Mouse (Mus musculus) kidney, adult 2 months (tissue): ENCODE measurements around the gene Prrc2c. TPM values are rescaled to one million over a fixed set of nuclear protein-coding genes. Genes with fewer than 3 reads are reported as not detected.
"Not testable (repeated sequence)": the region's sequence is repeated elsewhere in the genome, so short reads cannot be mapped to it uniquely, and the experiment has no call there.

Source experiments
- DNase-seq: peaks from one replicate; pipeline ENCODE4 v3.0.0; 2021
- H3K27ac ChIP-seq: fragments of 200-500 bp; 2 replicates; pipeline ENCODE4 v1.5.1; 2012; ENCODE audit warnings: low read depth, low read length, control low read depth, inconsistent platforms; ENCODE audit not compliant: insufficient read depth
- H3K27me3 ChIP-seq: fragments of 200-500 bp; replicated peaks from 2 replicates; pipeline ENCODE4 v1.6.1; 2012; ENCODE audit warnings: mild to moderate bottlenecking, moderate library complexity, low read length, inconsistent platforms; ENCODE audit not compliant: control insufficient read depth, insufficient read depth
- H3K36me3 ChIP-seq: fragments of 200-500 bp; 2 replicates; pipeline ENCODE4 v1.6.1; 2012; ENCODE audit warnings: mild to moderate bottlenecking, moderate library complexity, low read length, inconsistent platforms; ENCODE audit not compliant: control insufficient read depth, insufficient read depth
- H3K4me1 ChIP-seq: fragments of 200-500 bp; 2 replicates; pipeline ENCODE4 v1.6.1; 2011; ENCODE audit warnings: low read length; ENCODE audit not compliant: control insufficient read depth, insufficient read depth
- H3K4me3 ChIP-seq: fragments of 200-500 bp; 2 replicates; pipeline ENCODE4 v1.5.1; 2011; ENCODE audit warnings: mild to moderate bottlenecking, low read depth, low read length, control low read depth; ENCODE audit not compliant: insufficient read depth
- CTCF ChIP-seq: fragments of 200-500 bp; conservative IDR thresholded peaks from 2 replicates; pipeline ENCODE4 v1.5.1; 2011; ENCODE audit warnings: low read depth, mild to moderate bottlenecking, control low read depth, low read length, moderate library complexity, mixed read lengths; ENCODE audit not compliant: insufficient read depth, insufficient read length
- POLR2A ChIP-seq: fragments of 200-500 bp; IDR thresholded peaks from one replicate; pipeline ENCODE4 v1.6.1; 2011; ENCODE audit warnings: low read depth, low read length, control low read depth
- WGBS: fragments of 180-500 bp; shearing (Covaris S2); methylation state at CpG from one replicate; pipeline ENCODE4 v1.1.7; 2018; 5-methylcytosine and 5-hydroxymethylcytosine counted together
- polyA plus RNA-seq: library from polyadenylated mRNA; depleted of rRNA; stranded (reverse); fragments of >200 nt; gene quantifications from 2 replicates; pipeline ENCODE4 v1.2.3, GENCODE M21; 2012; rRNA removed

Gene Prrc2c
- polyA plus RNA-seq, result 23.5 and 26.7 TPM in 2 replicates

- no peaks in the 10 kb centered on the region for H3K27me3 ChIP-seq
- TF ChIP-seq CTCF (peak; percentile 64), POLR2A (peak; percentile 77)
- peak within 1 kb of the TSS; percentile 89 for H3K27ac ChIP-seq
- peak within 1 kb of the TSS; percentile 98 for H3K4me3 ChIP-seq
- peaks cover 19% of the 10 kb centered on the region for H3K4me1 ChIP-seq
- DNase-seq, result peak; percentile 99
- H3K36me3 ChIP-seq, result no peaks in the 10 kb centered on the region
- under 1% methylated on average over 36 of the region's 36 CpGs for WGBS
Observed at GRCm38 (mm10) chr1:162740401-162740835, at the start of gene Prrc2c. Gene Prrc2c (minus strand): TSS chr1:162740556.

- H3K4me1 ChIP-seq, result no peaks in the 10 kb centered on the region
- H3K27me3 ChIP-seq, result no peaks in the 10 kb centered on the region
- no peak for DNase-seq
- H3K4me3 ChIP-seq, result no peak overlapping the region
- WGBS, result 55% methylated on average over 4 of the region's 4 CpGs
- H3K36me3 ChIP-seq, result no peaks in the 10 kb centered on the region
- no peak overlapping the region for H3K27ac ChIP-seq
- no peak for TF ChIP-seq CTCF
- TF ChIP-seq POLR2A, result no peak
Observed at GRCm38 (mm10) chr1:162785222-162785621, 44.9 kb upstream of the Prrc2c start.

GRCm38 (mm10) chr1:162783669-162784248 is 43.4 kb upstream of the Prrc2c start:
- DNase-seq, result no peak
- 52% methylated on average over 7 of the region's 7 CpGs for WGBS
- TF ChIP-seq CTCF (no peak), POLR2A (no peak)

GRCm38 (mm10) chr1:162781035-162781434 is 40.7 kb upstream of the Prrc2c start:
- not testable (repeated sequence) for H3K27me3 ChIP-seq, H3K4me3 ChIP-seq, H3K36me3 ChIP-seq, H3K4me1 ChIP-seq, H3K27ac ChIP-seq
- DNase-seq, result peak; percentile 41
- peak; percentile 33; the same call in 1 of the 2 replicates for TF ChIP-seq CTCF
- 74% methylated on average over 2 of the region's 2 CpGs for WGBS

More at GRCm38 (mm10) chr1:162783669-162784248, 43.4 kb upstream of the Prrc2c start:
- H3K4me3 ChIP-seq, result no peak overlapping the region
- H3K27ac ChIP-seq, result no peak overlapping the region
- no peaks in the 10 kb centered on the region for H3K36me3 ChIP-seq
- no peaks in the 10 kb centered on the region for H3K4me1 ChIP-seq
- H3K27me3 ChIP-seq, result no peaks in the 10 kb centered on the region

GRCm38 (mm10) chr1:162777943-162778538 is 37.7 kb upstream of the Prrc2c start:
- Histone ChIP-seq H3K27ac (no peak overlapping the region), H3K4me3 (no peak overlapping the region), H3K4me1 (no peaks in the 10 kb centered on the region), H3K27me3 (no peaks in the 10 kb centered on the region; the same call in 1 of the 2 replicates), H3K36me3 (no peaks in the 10 kb centered on the region)
- WGBS, result 71% methylated on average over 5 of the region's 5 CpGs
- no peak for DNase-seq
- no peak for TF ChIP-seq CTCF
- TF ChIP-seq POLR2A, result no peak

- Histone ChIP-seq H3K36me3 (no peaks in the 10 kb centered on the region), H3K4me3 (no peak overlapping the region), H3K27me3 (no peaks in the 10 kb centered on the region; the same call in 1 of the 2 replicates), H3K4me1 (no peaks in the 10 kb centered on the region), H3K27ac (no peak overlapping the region)
- TF ChIP-seq POLR2A (no peak), CTCF (no peak)
- WGBS, result 45% methylated on average over 4 of the region's 4 CpGs
- no peak for DNase-seq
Observed at GRCm38 (mm10) chr1:162773661-162774060, 33.3 kb upstream of the Prrc2c start.

GRCm38 (mm10) chr1:162771617-162772360 is 31.4 kb upstream of the Prrc2c start:
- H3K36me3 ChIP-seq, result no peaks in the 10 kb centered on the region

More at GRCm38 (mm10) chr1:162771617-162772360, 31.4 kb upstream of the Prrc2c start:
- Histone ChIP-seq H3K4me3 (no peak overlapping the region), H3K4me1 (no peaks in the 10 kb centered on the region), H3K27me3 (no peaks in the 10 kb centered on the region; the same call in 1 of the 2 replicates), H3K27ac (no peak overlapping the region)
- 80% methylated on average over 4 of the region's 4 CpGs for WGBS
- TF ChIP-seq CTCF (no peak), POLR2A (no peak)
- no peak for DNase-seq
